Mouse (Mus musculus) intestine, postnatal 0 days (tissue): ENCODE measurements around the gene Naip5. TPM values are rescaled to one million over a fixed set of nuclear protein-coding genes. Genes with fewer than 3 reads are reported as not detected.
"Not testable (repeated sequence)": the region's sequence is repeated elsewhere in the genome, so short reads cannot be mapped to it uniquely, and the experiment has no call there.

Experiments
- ATAC-seq: fragments of 200-750 bp; cut with Nextera tagmentation; 2 replicates; pipeline ENCODE4 v1.8.0; 2017; ENCODE audit warnings: mild to moderate bottlenecking, moderate TSS enrichment, moderate library complexity
- H3K27ac ChIP-seq: fragments of 300-500 bp; sonication (generic); 2 replicates; pipeline ENCODE4 v1.5.1; 2014; ENCODE audit warnings: mild to moderate bottlenecking, low read depth, low read length, moderate library complexity
- H3K27me3 ChIP-seq: fragments of 300-500 bp; sonication (generic); replicated peaks from 2 replicates; pipeline ENCODE4 v1.6.1; 2014; ENCODE audit warnings: low read length, mixed read lengths; ENCODE audit not compliant: control insufficient read depth, insufficient read depth
- H3K36me3 ChIP-seq: fragments of 300-500 bp; sonication (generic); 2 replicates; pipeline ENCODE4 v1.6.1; 2014; ENCODE audit warnings: mild to moderate bottlenecking, moderate library complexity; ENCODE audit not compliant: control insufficient read depth, insufficient read depth
- H3K4me1 ChIP-seq: fragments of 300-500 bp; sonication (generic); replicated peaks from 2 replicates; pipeline ENCODE4 v1.6.1; 2014; ENCODE audit warnings: antibody characterized with exemption, low read length, mixed read lengths; ENCODE audit not compliant: control insufficient read depth, insufficient read depth
- H3K4me2 ChIP-seq: fragments of 300-500 bp; sonication (generic); replicated peaks from 2 replicates; pipeline ENCODE4 v1.6.1; 2014; ENCODE audit warnings: low read depth, mild to moderate bottlenecking, moderate library complexity
- H3K4me3 ChIP-seq: fragments of 300-500 bp; sonication (generic); 2 replicates; pipeline ENCODE4 v1.5.1; 2014; ENCODE audit warnings: low read depth, low read length
- H3K9ac ChIP-seq: fragments of 300-500 bp; sonication (generic); 2 replicates; pipeline ENCODE4 v1.6.1; 2014; ENCODE audit warnings: mild to moderate bottlenecking, low read depth, low read length
- H3K9me3 ChIP-seq: fragments of 300-500 bp; sonication (generic); 2 replicates; pipeline ENCODE4 v1.6.1; 2016; ENCODE audit warnings: mixed run types; ENCODE audit not compliant: control insufficient read depth
- CTCF ChIP-seq: sonication (generic); IDR thresholded peaks from 2 replicates; pipeline ENCODE4 v1.5.1; 2016; ENCODE audit warnings: low read depth, mild to moderate bottlenecking, control low read depth, antibody characterized with exemption, moderate library complexity
- WGBS: fragments of 180-500 bp; shearing (Covaris S2); extraction: QIAGEN DNeasy Blood & Tissue Kit; methylation state at CpG from one replicate; pipeline ENCODE4 v1.1.7; 2014; 5-methylcytosine and 5-hydroxymethylcytosine counted together
- polyA plus RNA-seq: library from polyadenylated mRNA; unstranded; fragments of >200 nt; fragmentation: Nextera tagmentation; extraction: Ambion mirVana; gene quantifications from 2 replicates; pipeline ENCODE4 v1.2.1, GENCODE M21; 2015

Naip5 gene
- polyA plus RNA-seq, 1 experiment from 2014 or later, result 10.2 TPM

- peak overlapping the region; percentile 24 for H3K4me3 ChIP-seq
- H3K4me1 ChIP-seq, H3K36me3 ChIP-seq, H3K27me3 ChIP-seq, H3K9me3 ChIP-seq, H3K9ac ChIP-seq: not testable (repeated sequence)
- TF ChIP-seq CTCF, result peak; percentile 46
- peak overlapping the region; percentile 47 for H3K4me2 ChIP-seq
- 38% methylated on average over 5 of the region's 5 CpGs for WGBS
- H3K27ac ChIP-seq, result peak overlapping the region; percentile 73
- peak; percentile 99 for ATAC-seq
Observed at GRCm38 (mm10) chr13:100246896-100247519, 885 bp upstream of the Naip5 start.

- Histone ChIP-seq H3K27me3 (no peaks in the 10 kb centered on the region), H3K4me1 (no peaks in the 10 kb centered on the region), H3K27ac (no peak overlapping the region), H3K4me2 (peak overlapping the region; percentile 18; the same call in 1 of the 2 replicates), H3K36me3 (no peaks in the 10 kb centered on the region), H3K9me3 (no peaks in the 10 kb centered on the region), H3K9ac (no peak overlapping the region), H3K4me3 (no peak overlapping the region)
- ATAC-seq, result no peak
- no peak for TF ChIP-seq CTCF
Observed at GRCm38 (mm10) chr13:100243702-100244101, 2.4 kb downstream of the Naip5 start.

GRCm38 (mm10) chr13:100213683-100214082 is 32.4 kb downstream of the Naip5 start:
- H3K4me2 ChIP-seq, H3K9ac ChIP-seq, H3K4me3 ChIP-seq, H3K27me3 ChIP-seq, H3K27ac ChIP-seq, H3K9me3 ChIP-seq, H3K36me3 ChIP-seq, H3K4me1 ChIP-seq: not testable (repeated sequence)
- 57% methylated on average over 1 of the region's 1 CpGs for WGBS
- ATAC-seq, result peak; percentile 81

- no peak for ATAC-seq
- no peaks in the 10 kb centered on the region for H3K27me3 ChIP-seq
- H3K4me2 ChIP-seq, result no peak overlapping the region
- no peak overlapping the region for H3K9ac ChIP-seq
- TF ChIP-seq CTCF, result no peak
- H3K27ac ChIP-seq, result no peak overlapping the region
- H3K36me3 ChIP-seq, result 0 out of 2 replicates have a peak, but pooled peaks cover 3% of the 10 kb centered on the region
- no peaks in the 10 kb centered on the region for H3K9me3 ChIP-seq
- H3K4me1 ChIP-seq, result no peaks in the 10 kb centered on the region
- WGBS, result 20% methylated on average over 8 of the region's 8 CpGs
- no peak overlapping the region for H3K4me3 ChIP-seq
Observed at GRCm38 (mm10) chr13:100210540-100210939, 35.6 kb downstream of the Naip5 start.

- 43% methylated on average over 1 of the region's 1 CpGs for WGBS
- H3K9me3 ChIP-seq, result no peaks in the 10 kb centered on the region
- no peaks in the 10 kb centered on the region for H3K27me3 ChIP-seq
- no peak overlapping the region for H3K9ac ChIP-seq
- ATAC-seq, result peak; percentile 32
- peak; percentile 53 for TF ChIP-seq CTCF
- no peaks in the 10 kb centered on the region for H3K4me1 ChIP-seq
- H3K4me3 ChIP-seq, result no peak overlapping the region
- no peak overlapping the region for H3K4me2 ChIP-seq
- no peaks in the 10 kb centered on the region for H3K36me3 ChIP-seq
- H3K27ac ChIP-seq, result no peak overlapping the region
Observed at GRCm38 (mm10) chr13:100203319-100203718, 42.8 kb downstream of the Naip5 start.

- H3K9ac ChIP-seq, H3K36me3 ChIP-seq, H3K4me1 ChIP-seq, H3K9me3 ChIP-seq, H3K27me3 ChIP-seq: not testable (repeated sequence)
- peak within 1 kb of the TSS; percentile 61 for H3K4me2 ChIP-seq
- peak within 1 kb of the TSS; percentile 83 for H3K27ac ChIP-seq
- H3K4me3 ChIP-seq, result peak within 1 kb of the TSS; percentile 27
- WGBS, result 25% methylated on average over 3 of the region's 3 CpGs
- ATAC-seq, result peak; percentile 97
Observed at GRCm38 (mm10) chr13:100201659-100202333, 44.3 kb downstream of the Naip5 start, which contains the start of gene Naip2. Naip2 (minus strand) TSS chr13:100202092.
